Mouse (Mus musculus): ENCODE results near the gene Polr3b.

GRCm38 (mm10) chr10:84576029-84576394, 46.1 kb upstream of the Polr3b start:
- TF ChIP-seq GATA1 (IDR thresholded peaks at IDR 0.05; ENCODE audit: low read length) (peak; percentile 97), TAL1 (IDR thresholded peaks at IDR 0.05; ENCODE audit: low read length) (peak; percentile 84)
